13 mouse cellular contexts compared by ENCODE assay signal in genomic region chr2:6487566-6488488, GRCm38 (mm10).
"Had no signal": no experiment of that assay in that cellular context is flagged by ENCODE, and none has a peak within 500 bp of the region (broad histone marks: within the 10 kb centered on the region; RNA-seq: fewer than 3 reads in every experiment).

No protein-coding gene starts in this region.

- H3K36me3 ChIP-seq: limb, embryonic 12.5 days; liver, embryonic 13.5 days; lung, embryonic 15.5 days; midbrain, embryonic 12.5 days had no signal

- H3K27ac ChIP-seq: kidney, postnatal 0 days; limb, embryonic 12.5 days; liver, embryonic 13.5 days; lung, embryonic 15.5 days; macrophage; midbrain, embryonic 12.5 days had no signal

- H3K4me3 ChIP-seq: limb, embryonic 12.5 days; liver, embryonic 13.5 days; lung, embryonic 15.5 days; megakaryocyte, embryonic 14.5 days; midbrain, embryonic 12.5 days had no signal

- DNase-seq: liver; liver, embryonic 13.5 days; liver, postnatal 0 days; lung, postnatal 14 days; right cerebral cortex, adult 18-20 months; right cerebral cortex, postnatal 25 days; thymus, postnatal 14 days had no signal

- H3K27me3 ChIP-seq: limb, embryonic 12.5 days; liver, embryonic 13.5 days; lung, embryonic 15.5 days; midbrain, embryonic 12.5 days had no signal
